Mouse (Mus musculus) brain, embryonic 14.5 days (tissue): ENCODE data around the gene Ahnak2. TPM values are rescaled to one million over a fixed set of nuclear protein-coding genes. Genes with fewer than 3 reads are reported as not detected.

Source experiments
- DNase-seq: peaks from one replicate; pipeline ENCODE4 v3.0.0-alpha.2; 2011; ENCODE audit warnings: low read depth
- CTCF ChIP-seq: fragments of 200-500 bp; IDR thresholded peaks from 2 replicates; pipeline ENCODE4 v1.5.1; 2012; ENCODE audit warnings: inconsistent platforms, mild to moderate bottlenecking, moderate library complexity, borderline replicate concordance; ENCODE audit not compliant: insufficient read depth, insufficient read length; ENCODE audit errors: extremely low read depth
- POLR2A ChIP-seq: fragments of 200-500 bp; IDR thresholded peaks from 2 replicates; pipeline ENCODE4 v1.6.1; 2012; ENCODE audit warnings: mild to moderate bottlenecking, inconsistent platforms, borderline replicate concordance; ENCODE audit not compliant: poor library complexity, insufficient read depth, insufficient read length, severe bottlenecking; ENCODE audit errors: extremely low read depth
- polyA plus RNA-seq: library from polyadenylated mRNA; depleted of rRNA; stranded (reverse); fragments of >200 nt; gene quantifications from 2 replicates; pipeline ENCODE4 v1.2.3, GENCODE M21; 2012

Ahnak2 gene
- polyA plus RNA-seq, 1 experiment: 1.6 TPM

DNA sequence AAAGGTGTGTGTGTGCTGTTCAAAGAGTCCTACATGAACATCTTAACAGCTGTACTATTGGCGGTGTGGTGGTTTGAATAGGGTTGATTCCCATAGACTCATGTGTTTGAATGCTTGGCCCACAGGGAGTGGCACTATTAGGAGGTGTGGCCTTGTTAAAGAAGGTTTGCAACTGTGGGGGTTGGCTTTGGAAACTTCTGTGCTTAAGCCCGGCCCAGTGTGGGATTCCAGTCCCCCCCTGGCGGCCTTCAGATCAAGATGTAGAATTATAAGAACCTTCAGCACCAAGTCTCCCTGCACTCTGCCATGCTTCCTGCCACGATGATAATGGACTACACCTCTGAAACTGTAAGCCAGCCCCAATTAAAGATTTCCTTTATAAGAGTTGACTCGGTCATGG is 30.0 kb upstream of the Ahnak2 start:
- no peak for TF ChIP-seq CTCF
- no peak for TF ChIP-seq POLR2A
- no peak for DNase-seq

DNA sequence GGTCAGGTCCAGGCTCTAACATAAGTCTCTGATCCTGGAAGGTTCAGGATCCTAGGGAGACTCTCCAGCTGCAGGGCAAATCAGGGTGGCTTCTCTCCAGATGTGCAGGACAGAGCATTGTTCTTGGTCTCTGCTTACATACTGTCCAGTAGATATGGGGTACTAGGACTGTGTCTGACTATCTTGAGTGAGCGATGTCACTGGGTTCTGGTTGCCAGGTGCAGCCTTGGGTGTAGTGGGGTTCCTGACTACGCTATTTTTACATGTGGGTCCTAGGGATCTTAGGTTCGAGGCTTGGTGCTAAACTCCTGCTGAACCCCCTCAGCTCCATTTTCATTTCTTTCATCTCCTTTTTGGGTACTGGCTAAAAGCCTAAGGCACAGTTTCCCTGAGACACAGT is 28.1 kb upstream of the Ahnak2 start:
- no peak for TF ChIP-seq POLR2A
- no peak for TF ChIP-seq CTCF
- DNase-seq: no peak

DNA sequence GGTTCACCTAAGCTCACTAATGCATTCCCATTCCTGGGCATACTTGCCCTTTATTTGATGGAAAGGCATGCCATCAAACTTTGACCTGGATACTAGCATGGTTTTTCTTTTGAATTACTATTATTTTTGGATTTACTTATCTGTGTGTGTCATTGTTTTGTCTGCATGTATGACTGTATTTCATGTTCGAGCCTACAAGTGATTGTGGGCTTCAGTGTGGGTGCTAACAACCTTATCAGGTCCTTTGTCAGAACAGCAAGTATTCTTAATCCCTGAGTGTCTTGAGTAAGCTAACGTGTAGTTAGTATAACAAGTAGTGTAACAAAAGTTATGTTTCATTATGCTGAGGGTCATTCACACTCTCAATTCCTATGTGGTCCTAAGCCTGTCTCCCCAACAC is 27.7 kb upstream of the Ahnak2 start:
- no peak for TF ChIP-seq CTCF
- TF ChIP-seq POLR2A: no peak
- peak; percentile 22 for DNase-seq

DNA sequence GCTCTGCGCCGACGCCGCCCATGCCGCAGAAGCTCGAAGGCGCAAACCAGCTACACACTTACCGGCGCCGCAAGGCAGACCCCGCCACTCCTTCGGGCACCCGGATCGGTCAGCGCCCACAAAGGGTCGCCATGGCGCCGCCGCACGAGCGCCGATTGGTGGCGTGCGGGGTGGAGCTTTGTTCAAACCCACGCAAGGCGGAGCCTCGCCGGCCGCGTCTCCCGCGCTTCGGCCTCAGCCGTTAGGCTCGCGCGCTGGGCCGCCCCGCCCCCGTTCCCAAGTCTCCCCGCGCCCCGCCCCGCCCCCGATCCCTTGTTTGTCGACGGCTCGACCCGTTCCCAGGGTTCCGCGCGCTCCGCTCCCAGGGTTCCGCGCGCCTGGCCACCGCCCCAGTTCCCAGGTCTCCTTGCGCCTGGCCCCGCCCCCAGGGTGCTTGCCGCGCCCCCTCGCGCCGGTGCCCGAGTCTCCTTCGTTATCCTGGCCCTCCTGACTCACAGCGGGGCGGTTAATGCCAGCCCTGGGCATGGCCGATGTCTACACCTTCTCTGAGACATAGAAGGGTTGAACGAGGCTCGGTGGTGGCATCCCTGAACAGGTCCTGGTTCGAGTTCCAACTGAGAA is 26.9 kb upstream of the Ahnak2 start, which contains the start of gene Cdca4:
TSS of gene Cdca4 (minus strand) at position 180 of the 621 bp plus-strand sequence.
- peak; percentile 99 for DNase-seq
- no peak for TF ChIP-seq CTCF
- TF ChIP-seq POLR2A: peak; percentile 93

GRCm38 (mm10) chr12:112828501-112829243 is 26.2 kb upstream of the Ahnak2 start:
- TF ChIP-seq POLR2A: no peak
- no peak for TF ChIP-seq CTCF
- DNase-seq: no peak

- TF ChIP-seq POLR2A: no peak
- TF ChIP-seq CTCF: no peak
- DNase-seq: no peak
Observed at GRCm38 (mm10) chr12:112825901-112826300, 23.4 kb upstream of the Ahnak2 start.

DNA sequence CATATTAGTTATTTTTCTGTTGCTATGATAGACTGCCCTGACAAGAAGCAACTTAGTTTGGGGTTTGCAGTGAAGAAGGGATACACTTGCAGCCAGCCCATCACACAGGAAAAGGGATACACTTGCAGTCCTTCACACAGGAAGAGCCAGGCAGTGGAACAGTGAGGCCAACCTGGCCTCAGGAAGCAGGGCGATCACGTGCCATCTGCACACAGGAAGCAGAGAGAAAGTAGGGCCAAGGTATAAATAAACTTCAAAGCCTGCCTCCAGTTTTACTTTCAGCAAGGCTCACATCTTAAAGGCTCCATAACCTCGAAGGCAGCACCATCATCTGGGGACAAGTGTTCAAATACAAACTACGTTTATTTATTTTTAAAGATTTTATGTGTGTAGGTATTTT is 20.8 kb upstream of the Ahnak2 start:
- no peak for TF ChIP-seq POLR2A
- TF ChIP-seq CTCF: no peak
- no peak for DNase-seq

DNA sequence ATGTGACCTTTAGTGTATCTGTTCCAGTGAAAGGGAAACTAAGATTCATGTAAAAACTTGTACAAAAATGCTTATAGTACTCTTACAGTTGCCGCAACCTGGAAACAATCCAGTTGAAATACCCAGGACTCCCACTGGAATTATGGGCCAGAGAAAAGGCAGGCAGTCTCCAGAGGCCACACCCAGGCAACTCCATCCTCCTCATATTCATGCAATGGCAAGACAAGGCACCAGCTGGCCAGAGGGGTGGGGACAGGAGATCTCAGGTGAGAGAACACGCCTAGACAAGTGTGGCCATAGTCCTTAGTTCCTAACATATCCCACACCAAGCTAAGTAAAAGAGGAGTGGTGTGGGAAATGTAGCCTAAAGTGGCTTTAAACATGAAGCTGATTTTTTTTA is 20.2 kb upstream of the Ahnak2 start:
- no peak for DNase-seq
- TF ChIP-seq POLR2A (no peak), CTCF (no peak)

- TF ChIP-seq CTCF: no peak
- no peak for TF ChIP-seq POLR2A
- DNase-seq: no peak
Observed at GRCm38 (mm10) chr12:112821974-112822373, 19.5 kb upstream of the Ahnak2 start.

DNA sequence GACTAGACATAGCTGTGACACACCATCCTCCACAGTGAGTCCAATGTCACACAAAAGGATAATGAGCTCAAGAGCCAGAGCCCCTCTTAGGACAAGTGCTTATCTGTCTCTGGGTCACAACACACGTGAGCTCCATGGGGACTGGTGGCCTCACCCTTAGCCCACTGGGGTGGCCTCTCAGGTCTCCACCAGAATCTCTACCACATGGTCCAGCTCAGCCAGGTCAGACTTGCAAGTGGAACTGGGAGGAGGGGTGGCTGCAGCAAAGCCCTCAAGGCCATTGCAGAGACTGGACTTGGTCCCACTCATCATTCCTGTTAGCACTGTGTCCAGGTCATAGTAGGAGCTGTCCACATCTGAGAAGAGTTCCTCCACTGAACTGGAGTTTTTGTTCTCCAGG is 18.8 kb upstream of the Ahnak2 start:
- no peak for TF ChIP-seq CTCF
- no peak for DNase-seq

GRCm38 (mm10) chr12:112820401-112820999 is 18.0 kb upstream of the Ahnak2 start:
- DNase-seq: no peak
- no peak for TF ChIP-seq CTCF
- no peak for TF ChIP-seq POLR2A
